Mouse (Mus musculus): ENCODE measurements around the gene Gstp2. TPM values are rescaled to one million over a fixed set of nuclear protein-coding genes. Genes with fewer than 3 reads are reported as not detected.

The Gstp2 gene
- total RNA-seq, 2 experiments from 2014 or later = not detected

DNA sequence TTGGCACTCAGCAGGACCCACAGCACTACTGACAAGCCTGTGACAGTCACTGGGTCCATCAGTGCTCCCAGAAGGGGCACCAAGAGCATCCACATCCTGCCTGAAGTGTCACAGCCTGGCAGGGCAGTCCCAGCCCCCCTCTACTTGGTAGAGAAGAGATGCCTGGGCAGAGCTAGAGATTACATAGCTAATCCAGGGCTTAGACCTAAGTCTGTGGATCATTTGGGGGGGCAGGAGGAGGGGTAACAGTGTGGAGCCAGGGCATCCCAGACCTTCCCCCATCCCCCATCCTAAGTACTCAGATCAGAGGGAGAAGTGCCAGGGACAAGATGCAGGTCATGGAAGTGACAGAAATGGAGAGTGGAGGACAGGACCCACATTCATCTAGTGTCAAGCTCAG, 31.0 kb downstream of the Gstp2 start:
- ATAC-seq (replicated peaks; ENCODE audit: poor library complexity) = no peak

DNA sequence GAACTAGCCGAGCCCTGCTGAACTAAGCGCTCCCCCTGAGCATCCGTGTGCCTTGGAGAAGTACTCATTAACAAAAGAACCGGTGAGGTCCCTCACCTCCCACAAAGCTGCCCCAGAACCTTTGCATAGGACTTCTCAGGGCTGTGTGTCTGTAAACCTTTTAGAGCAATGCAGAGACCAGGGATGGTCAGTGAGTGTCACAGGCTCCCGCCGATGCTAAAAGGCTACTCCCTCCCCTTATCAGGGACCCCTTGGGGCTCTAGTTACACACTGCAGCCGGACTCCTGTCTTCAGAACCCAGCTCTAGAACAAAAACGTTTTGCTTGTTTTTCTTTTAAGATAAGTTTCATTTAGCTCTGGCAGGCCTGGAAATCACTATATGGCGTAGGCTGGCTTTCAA, 32.8 kb downstream of the Gstp2 start:
- peak; percentile 10; the same call in 1 of the 2 replicates for ATAC-seq (replicated peaks; ENCODE audit: poor library complexity)

DNA sequence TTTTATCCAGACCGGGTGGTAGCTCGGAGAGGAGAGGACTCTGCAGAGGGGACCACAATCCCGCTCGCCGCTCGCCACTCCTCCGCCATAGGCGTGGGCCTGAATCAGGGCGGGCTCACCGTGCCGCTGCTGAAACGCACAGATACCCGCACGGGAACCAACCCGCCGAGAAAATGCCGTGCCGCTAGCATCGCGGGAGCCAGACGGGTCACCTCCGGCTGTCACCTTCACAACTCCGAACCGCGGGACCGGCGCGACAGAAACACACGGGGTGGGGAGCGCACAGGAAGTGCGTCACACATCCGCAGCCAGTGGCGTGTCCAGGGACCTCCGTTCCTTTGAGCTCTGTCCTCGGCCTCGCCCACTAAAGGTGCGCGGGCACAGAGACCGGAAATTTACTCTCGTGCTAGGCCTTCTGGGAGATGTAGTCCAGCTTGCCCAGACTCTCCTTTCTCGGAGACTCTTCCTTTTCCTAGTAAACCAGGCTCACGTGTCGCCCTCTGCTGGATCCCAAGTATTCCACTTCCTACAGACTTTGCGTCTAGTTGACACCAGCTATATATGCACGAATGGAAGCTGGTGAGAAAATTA, 33.3 kb downstream of the Gstp2 start, which contains the start of gene Ndufv1:
TSS of gene Ndufv1 (minus strand) at position 375 of the 591 bp plus-strand sequence.
- ATAC-seq (replicated peaks; ENCODE audit: poor library complexity) = peak; percentile 96

DNA sequence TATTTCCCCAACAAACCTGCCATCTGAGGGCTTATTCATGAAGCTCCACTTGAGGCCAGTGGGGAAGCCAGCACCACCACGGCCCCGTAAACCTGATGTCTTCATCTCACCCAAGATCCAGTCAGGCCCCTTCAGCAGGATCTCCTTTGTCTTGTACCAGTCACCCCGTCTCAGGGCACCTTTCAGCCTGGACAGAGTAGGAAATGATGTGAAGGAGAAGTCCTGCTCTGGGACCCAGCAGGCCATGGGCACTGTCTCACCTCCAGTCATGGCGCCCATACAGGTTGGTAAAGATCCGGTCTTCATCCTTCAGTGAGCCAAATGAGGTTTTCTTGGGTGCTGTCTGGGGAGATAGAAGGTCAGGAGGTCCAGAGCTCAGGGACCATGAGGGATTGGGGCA, 34.7 kb downstream of the Gstp2 start:
- no peak for ATAC-seq (replicated peaks; ENCODE audit: poor library complexity)

DNA sequence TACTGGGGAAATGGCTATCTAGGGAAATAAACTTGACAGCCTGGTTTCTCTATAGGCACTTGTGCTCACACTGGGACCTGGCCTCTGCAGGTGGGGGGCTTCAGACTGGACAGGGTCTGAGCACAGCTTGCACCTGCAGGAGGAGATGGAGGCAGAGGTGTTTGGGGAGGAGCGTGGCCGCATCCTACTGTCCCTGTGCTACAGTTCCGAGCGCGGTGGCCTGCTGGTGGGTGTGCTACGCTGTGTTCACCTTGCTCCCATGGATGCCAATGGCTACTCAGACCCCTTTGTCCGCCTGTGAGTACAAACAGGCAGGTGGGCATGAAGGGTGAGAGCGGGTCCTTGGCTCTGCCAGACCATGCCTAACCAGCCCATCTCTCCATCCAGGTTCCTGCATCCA, 39.9 kb downstream of the Gstp2 start:
- no peak for ATAC-seq (replicated peaks; ENCODE audit: poor library complexity)

DNA sequence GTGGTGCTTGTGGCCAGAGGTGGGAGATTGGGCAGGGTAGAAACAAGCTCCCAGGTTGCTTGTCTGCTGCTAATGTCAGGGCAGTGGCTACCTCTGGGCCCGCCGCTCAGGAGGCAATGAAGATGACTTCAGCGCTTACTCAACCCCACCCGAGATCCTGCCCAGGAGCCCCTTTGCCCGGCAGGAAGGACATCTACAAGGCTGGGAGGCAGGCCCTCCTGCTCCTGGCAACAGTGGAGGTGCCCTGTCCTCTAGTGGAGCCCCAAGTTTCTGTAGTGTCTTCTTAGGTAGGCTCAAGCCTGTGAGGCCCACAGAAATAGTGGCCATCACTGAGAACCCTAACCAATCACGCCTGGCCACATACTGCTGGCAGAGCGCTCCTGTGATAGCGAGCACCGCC, 40.7 kb downstream of the Gstp2 start:
- ATAC-seq (replicated peaks; ENCODE audit: poor library complexity) = no peak

DNA sequence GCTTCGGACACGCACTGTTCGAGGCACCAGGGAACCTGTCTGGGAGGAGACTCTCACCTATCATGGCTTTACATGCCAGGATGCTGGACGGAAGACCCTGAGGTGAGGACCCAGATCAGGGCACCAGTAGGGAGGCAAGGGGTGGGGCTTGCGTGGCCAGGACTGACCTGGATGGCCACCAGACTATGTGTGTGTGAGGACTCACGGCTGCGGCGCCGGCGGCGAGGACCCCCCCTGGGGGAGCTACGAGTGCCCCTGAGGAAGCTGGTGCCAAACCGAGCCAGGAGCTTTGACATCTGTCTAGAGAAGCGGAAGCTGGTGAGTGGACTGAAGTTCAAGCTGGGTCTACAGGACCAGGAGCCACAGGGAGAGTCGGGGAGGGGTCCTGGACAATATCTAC, 41.5 kb downstream of the Gstp2 start:
- no peak for ATAC-seq (replicated peaks; ENCODE audit: poor library complexity)

DNA sequence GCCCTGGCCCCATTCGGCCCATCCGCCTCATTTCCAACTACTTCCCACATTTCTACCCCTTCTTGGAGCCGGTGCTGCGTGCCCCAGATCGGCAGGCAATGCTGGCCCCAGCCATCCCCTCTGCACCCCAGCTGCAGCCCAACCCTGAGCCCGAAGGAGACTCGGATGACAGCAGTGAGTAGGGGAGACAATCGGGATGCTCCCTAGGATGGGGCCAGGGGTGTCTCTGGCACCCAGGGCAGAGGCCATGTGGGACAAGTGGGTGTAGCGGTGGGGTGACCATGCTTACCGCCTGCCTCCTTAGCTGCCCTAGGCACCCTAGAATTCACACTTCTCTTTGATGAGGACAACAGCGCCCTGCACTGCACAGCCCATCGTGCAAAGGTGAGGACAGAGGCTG, 42.2 kb downstream of the Gstp2 start:
- ATAC-seq (replicated peaks; ENCODE audit: poor library complexity) = no peak

DNA sequence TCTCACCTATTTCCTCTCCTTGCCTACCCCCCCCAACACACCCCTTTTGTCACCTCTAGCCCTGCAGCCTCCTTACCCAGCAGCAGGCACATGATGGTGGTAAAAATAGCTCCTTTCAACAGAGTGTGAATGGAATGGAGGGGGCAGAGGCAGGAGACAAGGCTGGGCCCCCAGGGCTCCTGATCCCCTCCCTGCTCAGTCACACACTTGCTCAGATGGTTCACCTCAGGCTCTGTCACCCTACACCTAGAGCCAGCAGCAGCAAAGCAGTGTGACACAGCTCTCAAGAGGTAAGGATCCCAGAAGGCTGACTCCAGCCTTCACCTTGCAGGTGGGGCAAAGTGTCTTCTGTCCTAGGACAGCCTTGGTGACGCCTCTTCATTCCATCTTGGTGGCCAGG, 42.7 kb downstream of the Gstp2 start, which contains the start of gene Doc2g:
TSS of gene Doc2g (plus strand) at position 202 of the 400 bp plus-strand sequence.
- ATAC-seq (replicated peaks; ENCODE audit: poor library complexity) = no peak

DNA sequence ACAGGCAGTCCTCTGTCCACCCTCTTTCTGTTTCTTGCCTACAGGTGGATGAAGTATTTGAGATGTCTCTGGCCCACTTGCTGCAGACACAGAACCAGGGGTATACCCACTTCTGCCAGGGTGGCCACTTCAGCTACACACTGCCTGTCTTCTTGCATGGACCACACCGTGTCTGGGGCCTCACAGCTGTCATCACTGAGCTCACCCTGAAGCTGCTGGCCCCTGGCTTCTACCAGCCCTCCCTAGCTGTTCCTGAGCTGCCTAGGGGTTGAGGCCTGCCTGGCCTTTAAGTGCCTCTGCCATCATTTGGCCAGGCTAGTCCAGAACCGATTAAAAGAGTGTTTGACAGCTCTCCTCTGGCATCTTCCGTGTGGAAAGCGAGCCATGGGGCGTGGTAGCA, 44.1 kb downstream of the Gstp2 start:
- no peak for ATAC-seq (replicated peaks; ENCODE audit: poor library complexity)

DNA sequence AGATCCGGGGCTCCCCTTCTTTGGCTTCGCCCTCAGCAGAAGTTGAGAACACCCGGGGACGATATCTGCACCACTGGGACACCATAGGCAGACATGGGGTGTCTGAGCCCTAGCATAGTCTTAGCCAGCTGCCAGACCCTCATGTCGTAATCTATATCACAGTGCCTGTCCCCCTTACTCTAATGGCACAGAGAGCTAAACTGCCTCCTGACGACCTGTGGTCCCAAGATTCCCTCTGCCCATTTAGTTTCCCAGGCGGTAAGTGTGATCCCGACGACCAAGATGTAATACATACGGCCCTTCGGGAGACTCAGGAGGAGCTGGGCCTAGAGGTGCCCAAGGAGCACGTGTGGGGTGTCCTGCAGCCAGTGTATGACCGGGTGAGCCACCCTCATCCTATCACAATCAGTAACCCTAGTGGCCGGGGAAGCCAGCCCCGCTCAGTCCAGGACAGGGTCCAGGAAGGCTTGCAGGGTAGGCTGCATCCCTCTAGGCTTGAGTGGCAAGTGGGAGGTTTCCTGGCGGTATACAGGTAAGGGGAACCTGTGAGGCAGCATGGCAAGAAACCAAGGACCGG, 44.8 kb downstream of the Gstp2 start:
- no peak for ATAC-seq (replicated peaks; ENCODE audit: poor library complexity)

DNA sequence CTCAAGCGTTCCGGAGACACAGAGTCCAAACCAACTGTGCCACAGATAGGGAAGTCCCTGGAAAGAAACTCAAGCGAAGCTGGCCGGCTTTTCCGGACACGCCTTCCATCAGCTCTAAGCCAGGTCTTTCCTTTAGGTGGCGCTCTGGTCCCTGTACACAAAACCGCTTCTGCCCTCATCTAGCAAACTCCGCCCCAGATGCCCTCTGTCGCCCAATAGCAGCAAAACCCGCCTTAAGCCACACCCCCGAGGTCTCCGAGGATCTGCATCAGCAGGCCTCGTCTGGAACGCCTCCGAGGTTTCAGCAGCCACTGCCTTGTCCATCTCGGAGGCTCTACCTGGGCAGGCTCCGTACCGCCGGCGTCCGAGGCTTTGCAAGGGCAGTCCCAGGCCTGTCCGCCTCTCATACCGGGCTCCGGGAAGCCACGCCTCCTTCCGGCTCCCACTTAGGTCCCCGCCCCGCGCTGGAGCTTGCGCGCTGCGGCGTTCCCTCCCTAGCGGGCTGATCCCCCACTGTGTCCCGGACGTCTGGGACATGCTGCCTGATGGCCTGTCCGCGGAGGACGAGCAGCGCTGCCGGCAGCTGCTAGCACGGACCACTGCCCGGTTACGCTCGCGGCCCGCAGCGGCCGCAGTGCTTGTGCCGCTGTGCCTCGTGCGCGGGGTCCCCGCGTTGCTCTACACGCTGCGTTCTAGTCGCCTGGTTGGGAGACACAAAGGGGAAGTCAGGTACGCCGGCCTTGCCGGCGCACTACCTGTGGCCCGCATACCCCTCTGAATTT, 45.5 kb downstream of the Gstp2 start, which contains the start of the genes Nudt8 and Gm49405:
TSS of gene Nudt8 (plus strand) at position 462 of the 782 bp plus-strand sequence.
TSS of gene Gm49405 (plus strand) at position 508 of the 782 bp plus-strand sequence.
- ATAC-seq (replicated peaks; ENCODE audit: poor library complexity) = peak; percentile 90

DNA sequence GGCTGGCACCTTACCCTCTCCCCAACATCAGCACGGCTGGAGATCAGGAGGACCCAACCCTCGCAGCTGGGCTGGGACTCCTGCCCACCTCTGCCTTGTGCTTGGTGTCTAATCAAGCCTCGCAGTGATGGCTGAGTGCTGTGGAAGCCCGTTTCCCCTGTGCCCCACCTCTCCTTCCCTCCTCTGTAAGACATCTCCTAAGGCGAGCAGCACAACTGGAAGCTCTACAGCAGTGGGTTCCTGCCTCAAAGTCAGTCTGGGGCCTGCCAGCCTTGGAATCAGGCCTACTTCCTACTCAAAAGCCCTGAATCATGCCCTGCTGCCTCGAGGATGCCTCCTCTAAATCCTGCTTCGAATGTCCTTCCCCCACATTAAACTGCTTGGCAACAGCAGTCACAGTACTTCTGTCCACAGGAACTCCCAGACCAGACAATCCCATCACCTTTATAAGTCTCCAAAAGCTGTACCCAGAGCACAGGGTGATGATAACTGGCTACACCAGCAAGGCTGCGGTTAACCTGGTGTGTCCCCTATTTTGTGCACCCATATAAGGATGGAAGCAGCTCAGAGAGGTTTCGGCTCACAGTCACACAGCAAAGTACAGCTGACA, 46.6 kb downstream of the Gstp2 start:
- no peak for ATAC-seq (replicated peaks; ENCODE audit: poor library complexity)

DNA sequence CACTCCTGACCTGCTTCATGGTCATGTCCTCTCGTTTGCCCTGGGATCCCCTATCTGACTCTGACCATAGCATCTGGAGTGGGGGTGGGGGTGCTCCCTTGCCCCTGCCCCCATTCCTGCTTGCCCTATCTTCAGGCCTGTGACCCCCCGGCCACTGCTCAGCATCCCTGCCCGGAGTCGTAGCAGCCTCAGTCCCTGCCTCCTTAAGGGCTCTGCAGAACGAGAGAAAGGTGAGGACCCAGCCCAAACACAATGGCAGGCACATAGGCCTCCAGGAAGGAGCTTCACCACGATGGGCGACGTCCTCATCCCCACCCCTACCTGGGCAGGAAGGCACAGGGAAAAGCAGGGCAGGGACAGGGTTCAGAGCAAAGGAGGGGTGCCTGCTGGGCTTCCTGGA, 47.5 kb downstream of the Gstp2 start:
- no peak for ATAC-seq (replicated peaks; ENCODE audit: poor library complexity)

DNA sequence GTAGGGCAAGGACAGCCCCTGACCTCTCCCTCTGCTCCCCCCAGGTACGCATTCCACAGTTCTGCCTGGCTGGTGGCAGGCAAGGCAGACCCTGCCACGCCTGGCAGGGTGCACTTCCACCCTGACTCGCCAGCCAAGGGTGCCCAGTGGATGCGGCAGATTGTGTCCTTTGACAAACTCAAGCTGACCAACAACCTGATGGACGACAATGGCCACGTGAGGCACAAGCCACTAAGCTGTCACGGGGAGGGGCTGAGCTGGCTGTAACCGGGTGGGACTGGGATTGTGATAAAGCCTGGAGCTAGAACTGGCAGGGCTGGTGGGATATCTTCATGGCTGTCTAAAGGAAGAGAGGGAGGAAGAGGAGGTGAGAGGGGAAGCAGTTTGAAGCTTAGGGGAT, 48.6 kb downstream of the Gstp2 start:
- no peak for ATAC-seq (replicated peaks; ENCODE audit: poor library complexity)

DNA sequence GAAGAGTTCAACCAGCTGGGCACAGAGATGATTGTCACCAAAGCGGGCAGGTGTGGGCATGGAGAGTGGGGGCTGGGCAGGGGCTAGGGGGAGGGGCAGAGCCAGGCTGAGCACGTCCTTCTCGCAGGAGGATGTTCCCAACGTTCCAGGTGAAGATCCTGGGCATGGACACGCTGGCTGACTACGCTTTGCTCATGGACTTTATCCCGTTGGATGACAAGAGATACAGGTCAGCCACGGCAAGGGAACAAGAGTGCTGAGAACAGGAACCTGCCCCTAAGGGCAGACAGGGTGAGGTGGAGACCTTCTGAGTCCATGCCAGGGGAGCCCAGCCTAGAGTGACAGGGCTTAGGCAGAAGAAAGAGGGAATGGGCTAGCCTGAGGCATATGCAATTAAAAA, 49.1 kb downstream of the Gstp2 start:
- no peak for ATAC-seq (replicated peaks; ENCODE audit: poor library complexity)

DNA sequence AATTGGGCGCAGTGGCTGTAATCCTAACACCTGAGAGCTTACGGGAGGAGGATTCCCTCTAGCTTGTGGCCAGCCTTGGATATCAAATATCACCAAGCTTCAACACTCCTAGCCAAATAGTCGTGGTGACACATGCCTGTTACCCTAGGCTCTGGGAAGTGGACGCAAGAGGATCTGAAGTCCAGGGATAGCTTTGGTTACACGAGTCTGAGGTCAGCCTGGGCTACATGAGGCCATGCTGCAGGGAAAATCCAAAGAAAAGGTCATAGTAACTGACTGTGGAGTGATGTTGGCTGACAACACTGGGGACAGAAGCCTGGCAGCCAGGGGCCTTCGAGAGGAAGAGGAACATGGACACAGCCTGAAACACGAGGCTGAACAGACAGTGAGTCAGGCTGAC, 49.7 kb downstream of the Gstp2 start:
- no peak for ATAC-seq (replicated peaks; ENCODE audit: poor library complexity)

DNA sequence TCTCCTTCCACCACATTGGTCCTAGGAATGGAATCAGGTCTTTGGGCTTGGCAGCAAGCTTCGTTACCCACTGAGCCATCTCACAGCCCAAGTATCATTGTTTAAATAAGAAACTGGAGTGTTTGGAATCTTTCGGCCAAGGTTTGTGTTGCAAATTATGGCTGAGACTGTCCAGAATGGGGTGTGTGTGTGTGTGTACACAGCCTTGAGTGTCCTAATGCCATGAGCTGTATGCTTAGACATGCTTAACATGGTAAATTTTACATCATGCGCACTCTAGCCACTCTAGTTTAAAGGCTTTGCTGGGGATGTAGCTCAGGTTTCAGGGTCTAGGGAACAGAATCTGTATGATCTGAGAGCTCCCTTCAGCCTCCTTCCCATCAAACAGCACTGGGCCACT, 50.3 kb downstream of the Gstp2 start:
- no peak for ATAC-seq (replicated peaks; ENCODE audit: poor library complexity)

DNA sequence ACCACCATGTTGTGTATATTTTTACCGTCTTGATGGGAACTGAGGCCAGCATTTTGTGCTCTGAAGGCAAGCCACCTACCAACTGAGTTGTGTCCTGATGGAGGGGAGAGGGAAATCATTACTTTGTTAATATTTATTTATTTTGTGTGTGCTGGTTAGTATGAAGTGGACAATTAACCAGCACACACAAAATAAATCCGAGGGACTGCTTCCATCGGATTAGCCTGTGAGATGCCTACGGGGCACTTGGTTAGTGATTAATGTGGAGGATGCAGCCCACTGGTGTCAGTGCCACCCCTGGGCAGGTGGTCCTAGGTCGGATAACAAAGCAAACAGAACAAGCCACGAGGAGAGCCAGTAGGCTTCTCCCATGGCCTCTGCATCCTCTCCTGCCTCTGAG, 50.9 kb downstream of the Gstp2 start:
- no peak for ATAC-seq (replicated peaks; ENCODE audit: poor library complexity)

DNA sequence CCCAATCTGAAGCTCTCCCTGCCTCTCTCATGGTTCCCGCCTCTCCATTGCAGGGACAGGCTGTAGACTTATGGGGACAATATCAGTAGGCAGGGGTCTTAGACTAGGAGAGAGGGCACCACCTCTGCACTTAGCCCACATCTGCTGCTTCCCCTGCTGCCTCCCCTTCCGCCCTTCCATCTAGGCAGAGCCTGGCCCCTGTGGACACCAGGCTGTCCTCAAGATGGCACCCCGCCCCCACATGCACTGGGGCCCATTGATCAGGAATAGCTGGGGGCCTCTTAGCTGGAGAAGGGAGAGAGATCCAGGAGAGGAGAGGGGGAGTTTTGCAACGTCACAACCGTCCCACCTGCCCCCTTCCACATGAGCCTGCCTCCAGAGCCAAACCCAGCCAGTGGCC, 53.4 kb downstream of the Gstp2 start, which contains the start of gene Tbx10:
TSS of gene Tbx10 (plus strand) at position 337 of the 400 bp plus-strand sequence.
- ATAC-seq (replicated peaks; ENCODE audit: poor library complexity) = no peak

DNA sequence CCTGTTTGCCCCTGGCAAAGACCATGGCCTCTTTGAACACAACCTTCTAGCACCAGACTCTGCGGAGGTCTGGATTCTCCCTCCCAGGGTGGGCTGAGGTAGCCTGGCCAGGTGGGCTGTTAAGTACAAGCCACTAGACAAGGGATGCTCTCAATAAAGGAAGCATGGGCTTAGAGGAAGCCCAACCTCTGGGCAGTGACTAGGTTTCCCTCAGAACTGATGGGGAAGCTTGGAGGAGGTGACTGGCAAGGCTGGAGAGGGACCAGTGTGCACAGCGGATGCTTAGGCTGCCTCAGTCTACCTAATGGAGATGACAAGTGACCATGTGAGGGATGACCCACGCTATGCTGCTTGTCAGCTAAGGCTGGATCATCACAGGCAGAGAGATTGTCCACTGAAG, 53.9 kb downstream of the Gstp2 start:
- ATAC-seq (replicated peaks; ENCODE audit: poor library complexity) = no peak

DNA sequence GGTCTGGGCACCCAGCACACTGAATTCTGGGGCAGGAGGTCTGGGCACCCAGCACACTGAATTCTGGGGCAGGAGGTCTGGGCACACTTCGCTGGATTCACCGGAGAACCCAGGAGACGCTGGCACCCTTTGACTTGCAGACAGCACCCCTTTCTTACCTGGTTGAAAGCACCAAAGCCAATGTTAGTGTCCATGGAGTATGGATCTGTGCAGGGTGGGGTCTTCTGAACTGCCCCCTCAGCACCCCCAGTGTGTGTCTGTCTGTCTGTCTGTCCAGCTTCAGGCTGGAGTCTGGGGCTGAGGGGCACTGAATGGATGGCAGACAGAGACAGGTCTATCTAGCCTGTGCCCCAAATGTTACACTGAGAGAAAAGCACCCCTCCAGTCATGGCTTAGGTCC, 54.3 kb downstream of the Gstp2 start:
- ATAC-seq (replicated peaks; ENCODE audit: poor library complexity) = no peak
